Mouse (Mus musculus) brain, embryonic 14.5 days (tissue): ENCODE measurements around the gene Upf1. TPM values are rescaled to one million over a fixed set of nuclear protein-coding genes. Genes with fewer than 3 reads are reported as not detected.

ENCODE experiments used
- DNase-seq: peaks from one replicate; pipeline ENCODE4 v3.0.0-alpha.2; 2011; ENCODE audit warnings: low read depth
- CTCF ChIP-seq: fragments of 200-500 bp; IDR thresholded peaks from 2 replicates; pipeline ENCODE4 v1.5.1; 2012; ENCODE audit warnings: inconsistent platforms, mild to moderate bottlenecking, moderate library complexity, borderline replicate concordance; ENCODE audit not compliant: insufficient read depth, insufficient read length; ENCODE audit errors: extremely low read depth
- POLR2A ChIP-seq: fragments of 200-500 bp; IDR thresholded peaks from 2 replicates; pipeline ENCODE4 v1.6.1; 2012; ENCODE audit warnings: mild to moderate bottlenecking, inconsistent platforms, borderline replicate concordance; ENCODE audit not compliant: poor library complexity, insufficient read depth, insufficient read length, severe bottlenecking; ENCODE audit errors: extremely low read depth
- polyA plus RNA-seq: library from polyadenylated mRNA; depleted of rRNA; stranded (reverse); fragments of >200 nt; gene quantifications from 2 replicates; pipeline ENCODE4 v1.2.3, GENCODE M21; 2012

Upf1 gene
- polyA plus RNA-seq, 1 experiment = 40.3 TPM

DNA sequence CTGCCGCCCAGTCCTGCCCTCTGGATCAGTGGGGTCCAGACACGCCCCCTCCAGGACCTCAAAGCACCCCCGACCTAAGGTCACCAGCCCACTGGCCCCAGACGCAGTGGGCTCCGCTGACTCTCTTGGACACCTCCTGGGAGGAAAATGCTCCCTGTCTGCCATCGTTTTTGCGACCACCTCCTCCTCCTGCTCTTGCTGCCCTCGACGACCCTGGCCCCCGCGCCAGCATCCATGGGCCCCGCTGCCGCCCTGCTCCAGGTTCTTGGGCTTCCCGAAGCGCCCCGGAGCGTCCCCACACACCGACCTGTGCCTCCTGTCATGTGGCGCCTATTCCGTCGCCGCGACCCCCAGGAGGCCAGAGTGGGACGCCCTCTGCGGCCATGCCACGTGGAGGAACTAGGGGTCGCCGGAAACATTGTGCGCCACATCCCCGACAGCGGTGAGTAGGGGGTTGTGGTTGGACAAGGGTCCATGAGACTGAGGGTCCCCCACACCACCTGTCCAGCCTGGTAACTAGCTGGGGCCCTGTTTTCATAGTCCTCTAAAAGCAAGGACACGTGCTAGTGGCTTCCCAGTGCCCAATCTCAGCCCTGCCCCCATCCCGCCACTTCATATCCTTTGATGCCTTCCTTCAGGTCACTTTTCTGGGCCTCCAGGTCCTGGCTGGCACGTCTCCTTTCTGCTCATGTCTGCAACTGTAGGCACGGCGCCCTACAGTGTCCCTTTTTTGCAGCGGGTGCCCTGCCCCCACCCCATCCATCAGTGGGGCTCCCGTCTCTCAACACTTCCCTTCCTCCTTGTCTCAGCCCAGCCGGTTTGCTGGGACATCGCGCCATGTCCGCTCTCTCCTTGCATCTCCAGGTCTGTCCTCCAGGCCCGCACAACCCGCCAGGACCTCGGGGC, 23.0 kb downstream of the Upf1 start:
- TF ChIP-seq CTCF (no peak), POLR2A (no peak)

DNA sequence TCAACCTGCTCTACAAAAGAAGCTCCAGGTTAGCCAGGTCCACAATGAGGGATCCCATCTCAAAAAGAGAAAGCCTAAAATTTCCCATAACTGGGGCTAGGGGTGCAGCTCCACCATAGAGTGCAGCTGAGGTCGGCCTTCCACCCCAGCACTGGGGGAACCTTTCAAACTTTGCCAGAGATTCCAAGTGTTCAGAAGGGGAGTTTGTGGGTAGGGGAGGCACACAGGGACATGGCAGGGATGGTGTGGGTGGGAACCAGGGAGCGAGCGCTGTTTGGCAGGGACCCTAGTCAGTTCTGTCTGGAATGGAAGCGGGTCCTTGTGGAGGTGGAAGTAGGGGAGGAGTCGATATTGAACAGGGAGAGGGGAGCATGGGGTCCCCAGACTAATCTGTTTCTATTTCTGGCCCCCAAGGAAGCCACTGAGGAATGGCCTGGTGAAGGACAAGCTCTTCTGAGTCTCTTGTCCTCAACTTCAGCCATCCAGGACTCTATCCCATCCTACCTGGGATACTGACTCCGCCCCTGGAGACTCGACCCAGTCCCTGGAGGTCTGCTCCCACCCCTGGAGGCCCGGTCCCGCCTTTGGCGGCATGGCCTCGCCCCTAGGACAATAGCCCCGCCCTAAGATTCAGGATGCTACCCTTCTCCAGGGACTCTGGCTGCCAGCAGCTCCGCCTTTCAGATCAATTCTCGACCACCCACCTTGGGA, 23.8 kb downstream of the Upf1 start, which contains the start of gene Gdf1:
Gene Gdf1, plus strand, starts transcription at position 694 of the 711 bp plus-strand sequence.
- TF ChIP-seq CTCF (no peak), POLR2A (no peak)
- no peak for DNase-seq

More for the DNA sequence above, 23.0 kb downstream of the Upf1 start:
- no peak for DNase-seq

DNA sequence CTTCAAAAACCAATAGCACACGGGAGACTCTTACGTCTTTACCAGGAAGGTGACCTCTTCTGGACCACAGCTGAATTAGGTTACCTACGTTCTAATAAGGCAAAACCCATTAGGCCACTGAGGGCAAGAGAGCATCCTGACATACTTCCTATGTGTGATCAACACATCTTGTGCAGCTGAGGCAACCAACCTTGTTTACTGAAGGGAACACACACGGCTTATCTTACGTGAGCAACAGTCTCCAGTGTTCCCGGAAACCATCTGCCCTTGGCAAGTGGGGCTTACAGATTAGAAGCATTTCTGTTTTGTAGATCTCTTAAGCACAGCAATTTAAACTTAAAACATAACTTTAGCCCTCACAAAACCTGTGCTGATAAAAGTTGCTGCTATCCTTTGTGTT, 25.6 kb downstream of the Upf1 start:
- TF ChIP-seq CTCF (no peak), POLR2A (no peak)
- DNase-seq = no peak

DNA sequence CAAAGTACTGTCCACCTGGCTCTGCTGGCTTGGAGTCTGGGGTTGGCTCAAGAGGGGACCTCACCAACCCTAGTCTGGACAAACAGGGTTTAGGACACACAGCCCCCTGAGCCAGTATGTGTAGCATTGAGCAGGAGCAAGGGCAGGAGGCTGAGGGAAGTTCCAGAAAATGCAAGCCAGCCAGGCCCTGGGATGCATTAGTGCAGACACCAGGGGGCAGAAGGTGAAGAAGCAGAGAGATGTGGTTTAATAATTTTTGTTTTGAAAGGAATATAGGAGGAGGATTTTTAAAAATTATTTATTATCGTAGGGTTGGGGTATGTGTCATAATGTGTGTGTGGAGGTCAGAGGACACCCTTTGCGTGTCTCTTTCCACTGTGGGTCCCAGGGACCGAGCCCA, 29.4 kb downstream of the Upf1 start:
- DNase-seq = no peak
- TF ChIP-seq CTCF (no peak), POLR2A (no peak)

DNA sequence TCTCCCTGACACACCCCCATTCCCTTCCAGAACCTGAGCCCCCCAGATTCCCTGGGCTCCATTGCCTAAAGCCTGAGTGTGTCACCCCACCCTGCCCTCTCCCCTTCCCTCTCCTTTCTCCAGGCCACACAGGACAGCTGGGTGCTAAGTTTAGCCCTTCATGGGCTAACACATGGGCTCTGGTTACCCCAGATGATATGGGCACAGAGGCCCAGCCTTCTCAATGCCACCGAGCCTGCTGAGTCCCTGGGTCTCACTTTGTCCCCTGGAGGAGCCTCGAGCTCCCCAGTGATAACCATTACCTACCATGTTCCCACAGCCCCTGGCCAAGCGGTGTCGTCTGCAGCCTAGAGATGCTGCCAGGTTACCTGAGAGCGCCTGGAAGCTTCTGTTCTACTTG, 35.2 kb downstream of the Upf1 start:
- no peak for DNase-seq
- no peak for TF ChIP-seq POLR2A
- TF ChIP-seq CTCF = no peak

DNA sequence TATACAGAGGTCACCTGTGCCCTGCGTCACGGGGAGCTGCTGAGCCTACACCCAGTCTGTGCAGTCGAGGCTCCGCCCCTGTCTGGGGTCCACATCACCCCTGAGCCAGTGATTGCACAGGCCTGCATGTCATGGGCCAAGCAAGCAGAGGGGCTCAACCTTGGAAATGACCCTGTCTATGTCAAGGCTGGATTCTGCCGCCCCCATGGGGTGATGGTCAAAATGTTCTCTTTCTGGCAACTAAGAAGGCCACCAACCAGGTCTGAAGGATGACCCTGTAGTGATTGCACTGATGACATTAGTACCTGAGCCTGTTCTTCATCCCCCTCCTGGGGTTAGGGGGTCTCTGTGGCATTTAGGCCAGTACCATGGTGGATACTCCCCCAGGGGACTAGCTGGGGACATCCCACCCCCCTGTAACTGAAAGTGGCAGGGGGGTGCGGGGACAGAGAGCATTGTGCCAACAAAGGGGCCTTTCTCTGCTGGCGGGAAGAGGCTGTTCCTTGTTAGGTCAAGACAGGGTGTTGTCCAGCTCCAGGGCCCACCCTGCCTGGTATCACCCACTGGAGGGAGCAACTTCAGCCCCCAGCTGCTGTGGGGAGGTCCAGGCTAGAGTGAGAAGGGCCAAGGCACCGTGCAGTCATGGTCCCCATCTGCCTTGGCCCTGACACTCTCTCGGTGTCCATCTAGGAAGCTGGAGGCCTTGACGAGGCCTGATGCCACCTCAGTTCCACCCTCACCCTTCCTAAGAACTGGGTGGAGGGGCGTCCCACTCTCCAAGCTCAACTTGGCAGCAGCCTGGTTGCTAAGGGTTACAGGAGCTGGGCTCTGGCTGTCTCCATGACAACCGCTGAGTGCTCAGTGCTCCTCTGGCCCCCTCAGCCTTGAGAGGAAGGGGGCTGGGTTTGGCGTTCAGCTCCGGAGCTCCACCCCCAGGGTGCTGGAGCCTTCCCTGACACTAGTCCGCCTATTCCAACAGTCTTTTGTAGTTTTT, 36.3 kb downstream of the Upf1 start:
- DNase-seq = peak; percentile 99
- TF ChIP-seq POLR2A = no peak
- TF ChIP-seq CTCF = no peak

DNA sequence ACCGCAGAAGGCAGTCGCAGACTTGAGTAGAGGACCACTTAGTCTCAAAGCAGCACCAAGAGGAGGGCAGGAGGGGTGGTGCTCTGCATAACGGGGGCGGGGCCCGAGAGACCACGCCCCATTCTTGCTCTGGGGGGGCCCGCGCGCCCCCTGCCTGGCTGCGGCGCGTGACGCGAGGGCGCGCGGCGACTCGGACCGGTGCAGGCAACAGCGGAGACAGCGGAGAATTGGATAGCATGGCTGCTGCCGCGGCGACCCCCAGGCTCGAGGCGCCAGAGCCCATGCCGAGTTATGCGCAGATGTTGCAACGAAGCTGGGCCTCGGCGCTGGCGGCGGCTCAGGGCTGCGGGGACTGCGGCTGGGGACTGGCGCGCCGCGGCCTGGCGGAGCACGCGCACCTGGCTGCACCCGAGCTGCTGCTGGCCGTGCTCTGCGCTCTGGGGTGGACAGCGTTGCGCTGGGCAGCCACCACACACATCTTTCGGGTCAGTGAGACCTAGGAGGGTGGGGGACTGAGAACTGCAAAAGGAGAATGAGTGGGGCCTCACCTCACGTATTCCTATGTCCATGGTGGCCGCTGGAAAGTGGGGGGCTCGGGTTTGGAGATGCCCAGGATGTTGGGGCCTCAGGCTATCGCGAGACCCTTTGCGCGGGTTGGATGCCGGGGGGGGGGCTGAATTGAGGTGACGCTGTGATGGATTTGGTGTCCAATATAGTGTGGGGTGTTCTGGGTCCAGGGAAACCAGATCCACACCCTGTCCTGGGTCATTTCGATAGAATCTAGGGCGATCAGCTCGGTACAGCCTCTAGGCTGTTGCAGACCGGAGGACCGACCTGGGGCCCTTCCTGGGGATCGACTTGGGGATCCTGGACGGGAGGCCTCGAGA, 37.2 kb downstream of the Upf1 start, which contains the start of gene Cers1:
Gene Cers1, plus strand, starts transcription at position 152 of the 887 bp plus-strand sequence.
- peak; percentile 88 for DNase-seq
- TF ChIP-seq POLR2A (peak; percentile 60; the same call in 1 of the 2 replicates), CTCF (no peak)

DNA sequence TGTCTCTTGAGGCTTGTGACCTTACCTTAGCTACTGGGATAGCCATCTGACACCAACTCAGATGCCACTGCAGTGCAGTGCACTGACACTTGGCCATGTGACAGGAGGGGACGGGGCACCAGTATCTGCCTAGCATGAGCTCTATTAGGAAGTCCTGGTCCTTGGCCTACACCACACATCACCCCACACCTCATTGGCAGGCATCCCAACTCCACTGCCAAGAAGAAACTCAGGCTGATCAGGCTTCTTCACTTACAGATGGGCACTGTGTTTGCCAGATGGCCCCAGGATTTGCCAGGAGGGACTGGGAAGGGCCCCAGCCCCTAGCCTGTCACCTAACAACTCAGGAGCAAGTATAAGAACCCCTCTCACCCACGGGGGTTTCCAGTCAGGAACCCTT, 39.7 kb downstream of the Upf1 start:
- DNase-seq = peak; percentile 29
- TF ChIP-seq CTCF (no peak), POLR2A (no peak)

DNA sequence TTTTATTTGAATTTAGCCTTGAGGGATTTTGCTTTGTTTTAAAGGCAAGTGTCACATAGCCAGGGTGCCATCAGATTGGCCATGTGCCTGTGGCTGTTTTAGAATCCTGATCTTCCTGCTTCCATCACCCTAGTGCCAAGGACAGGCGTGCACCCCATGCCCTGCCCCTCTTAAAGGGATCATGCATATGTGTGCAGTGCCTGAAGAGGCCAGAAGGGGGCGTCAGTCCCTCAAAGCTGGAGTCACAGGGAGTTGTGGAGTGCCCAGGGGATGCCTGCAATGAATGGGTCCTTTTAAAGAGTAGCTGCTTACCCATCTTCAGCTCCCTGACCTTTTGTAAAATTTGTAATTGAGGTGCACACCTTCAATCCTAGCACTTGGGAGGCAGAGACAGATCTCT, 43.8 kb downstream of the Upf1 start:
- TF ChIP-seq POLR2A (no peak), CTCF (peak; percentile 67)
- DNase-seq = peak; percentile 28

DNA sequence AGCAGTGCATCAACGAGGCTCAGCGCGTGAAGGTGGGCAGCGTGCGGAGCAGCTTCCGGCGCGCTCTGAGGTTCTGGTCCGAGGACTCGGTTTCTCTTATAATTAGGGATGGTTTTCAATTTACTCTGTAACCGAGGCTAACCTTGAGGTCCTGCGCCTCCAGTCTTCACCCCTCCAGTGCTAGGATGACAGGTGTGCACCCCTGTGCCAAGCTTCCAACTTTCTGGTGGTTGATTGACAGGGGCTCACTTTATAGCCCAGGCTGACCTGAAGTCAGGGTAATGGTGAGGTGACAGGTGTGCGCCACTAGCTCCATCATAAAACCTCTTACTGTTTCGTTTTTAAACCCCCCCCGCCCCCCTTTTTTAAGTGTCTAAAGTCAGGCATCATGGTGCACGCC, 50.2 kb downstream of the Upf1 start:
- TF ChIP-seq POLR2A (no peak), CTCF (no peak)

More for the DNA sequence above, 50.2 kb downstream of the Upf1 start:
- no peak for DNase-seq
